Mouse (Mus musculus) megakaryocyte progenitor cell, adult 5-6 weeks (primary cell): Measurements from ENCODE around the gene Atp6v1g3. TPM values are rescaled to one million over a fixed set of nuclear protein-coding genes. Genes with fewer than 3 reads are reported as not detected.

Source experiments
- total RNA-seq, 2 experiments: library from RNA; stranded (forward) in 1 of 2; stranded (reverse) in 1 of 2; fragments of 157-497, 149-512 nt in 1 of 2; fragments of 200-1000 nt in 1 of 2; gene quantifications; 2 replicates each; pipeline versions ENCODE4 v1.2.3 to v1.2.4; 2015 to 2017

The Atp6v1g3 gene
- total RNA-seq, 2 experiments from 2014 or later, result not detected

Other genes with a start within 250 kb of the Atp6v1g3 start
- gene Ptprc, start 98.0 kb upstream of the Atp6v1g3 start, total RNA-seq (2015), result 125 and 141 TPM in 2 replicates
- gene Ptprc, start 98.0 kb upstream of the Atp6v1g3 start, total RNA-seq (2017), result 142 and 173 TPM in 2 replicates